Mouse (Mus musculus) kidney, adult 2 months (tissue): ENCODE results near the gene Abca7.

ENCODE experiments used
- CTCF ChIP-seq: fragments of 200-500 bp; conservative IDR thresholded peaks from 2 replicates; pipeline ENCODE4 v1.5.1; 2011; ENCODE audit warnings: low read depth, mild to moderate bottlenecking, control low read depth, low read length, moderate library complexity, mixed read lengths; ENCODE audit not compliant: insufficient read depth, insufficient read length
- POLR2A ChIP-seq: fragments of 200-500 bp; IDR thresholded peaks from one replicate; pipeline ENCODE4 v1.6.1; 2011; ENCODE audit warnings: low read depth, low read length, control low read depth

DNA sequence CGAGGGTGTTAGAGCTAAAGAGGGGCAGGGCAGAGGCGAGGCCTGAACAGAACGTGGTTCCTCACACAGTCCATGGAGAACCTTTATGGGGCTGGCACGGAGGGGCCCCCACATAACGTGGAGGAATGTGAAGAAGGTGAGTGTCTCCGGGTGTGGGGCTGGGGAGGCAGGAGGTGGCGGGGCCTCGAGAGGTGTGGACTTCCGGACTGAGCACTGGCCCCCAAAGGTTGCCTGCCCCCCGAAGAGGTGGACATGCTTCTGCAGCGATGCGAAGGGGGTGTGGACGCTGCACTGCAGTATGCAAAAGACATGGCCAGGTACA lies 25.0 kb downstream of the Abca7 start:
- TF ChIP-seq CTCF (no peak), POLR2A (no peak)
